Comparison of ENCODE assay signal across 11 mouse cellular contexts in genomic region chr9:63719770-63720440, GRCm38 (mm10). TPM values are rescaled to one million over a fixed set of nuclear protein-coding genes. Genes with fewer than 3 reads are reported as not detected.
DNase-seq lines count a peak whose midpoint lies in the region; ATAC-seq lines count a peak whose summit lies in the region.
"Had no signal": no experiment of that assay in that cellular context is flagged by ENCODE, and none has a peak within 500 bp of the region (broad histone marks: within the 10 kb centered on the region; RNA-seq: fewer than 3 reads in every experiment).

No protein-coding gene starts in this region.

- H3K27me3 ChIP-seq in kidney, embryonic 15.5 days: no peaks in the 10 kb centered on the region
- H3K27me3 ChIP-seq in hindbrain, embryonic 11.5 days (ENCODE audit: control insufficient read depth, insufficient read depth, low read length): no peaks in the 10 kb centered on the region
- H3K27me3 ChIP-seq: heart, embryonic 15.5 days; intestine, embryonic 15.5 days; Patski had no signal

- DNase-seq in adrenal gland, adult 2 months: peak; percentile 61
- DNase-seq in adrenal gland, postnatal 25 days: no peak
- DNase-seq in kidney, adult 9 months: no peak
- DNase-seq in CD8-positive naive resting alpha-beta T cell, adult 2 months (ENCODE audit: low read depth in 2 of 2, low spot score in 2 of 2): peak; percentile 42 to 45
- peak; percentile 51 for DNase-seq in fat pad, adult 2 months (ENCODE audit: extremely low read depth, low read depth, low spot score)
- DNase-seq in hindbrain, embryonic 11.5 days (ENCODE audit: low spot score): no peak
- DNase-seq in lung, postnatal 14 days: no peak

- no peak for ATAC-seq in kidney, embryonic 15.5 days (replicated peaks; ENCODE audit: low FRiP score)
- no peak for ATAC-seq in hindbrain, embryonic 11.5 days (ENCODE audit: low FRiP score)
- ATAC-seq: intestine, embryonic 15.5 days; Patski had no signal

- H3K9ac ChIP-seq in kidney, embryonic 15.5 days: no peak overlapping the region
- H3K9ac ChIP-seq in hindbrain, embryonic 11.5 days (ENCODE audit: low read depth, low read length): no peak overlapping the region
- H3K9ac ChIP-seq: heart, embryonic 15.5 days; intestine, embryonic 15.5 days had no signal

- peaks cover 94% of the 10 kb centered on the region for H3K4me1 ChIP-seq in kidney, embryonic 15.5 days
- H3K4me1 ChIP-seq in hindbrain, embryonic 11.5 days (replicated peaks; ENCODE audit: control insufficient read depth, insufficient read depth, low read length): peaks cover 2% of the 10 kb centered on the region; the same call in 1 of the 2 replicates

- no peak overlapping the region for H3K4me3 ChIP-seq in kidney, embryonic 15.5 days (replicated peaks)
- H3K4me3 ChIP-seq in hindbrain, embryonic 11.5 days (ENCODE audit: low read depth, low read length): no peak overlapping the region
- H3K4me3 ChIP-seq: heart, embryonic 15.5 days; intestine, embryonic 15.5 days had no signal

- H3K36me3 ChIP-seq in kidney, embryonic 15.5 days: no peaks in the 10 kb centered on the region
- no peaks in the 10 kb centered on the region for H3K36me3 ChIP-seq in hindbrain, embryonic 11.5 days (ENCODE audit: control insufficient read depth, insufficient read depth, low read length)
- H3K36me3 ChIP-seq: heart, embryonic 15.5 days; intestine, embryonic 15.5 days had no signal

- no peak overlapping the region for H3K4me2 ChIP-seq in kidney, embryonic 15.5 days
- no peak overlapping the region for H3K4me2 ChIP-seq in hindbrain, embryonic 11.5 days (replicated peaks; ENCODE audit: low read depth, low read length)
- H3K4me2 ChIP-seq: heart, embryonic 15.5 days; intestine, embryonic 15.5 days had no signal

- H3K9me3 ChIP-seq in kidney, embryonic 15.5 days (replicated peaks): no peaks in the 10 kb centered on the region
- H3K9me3 ChIP-seq in hindbrain, embryonic 11.5 days (ENCODE audit: control insufficient read depth, low read length): no peaks in the 10 kb centered on the region
- H3K9me3 ChIP-seq: heart, embryonic 15.5 days; intestine, embryonic 15.5 days had no signal

- WGBS in kidney, embryonic 15.5 days: 69% methylated on average over 16 of the region's 16 CpGs
- 87% methylated on average over 16 of the region's 16 CpGs for WGBS in hindbrain, embryonic 11.5 days

- H3K27ac ChIP-seq in kidney, embryonic 15.5 days: peak overlapping the region; percentile 74; the same call in 1 of the 2 replicates
- H3K27ac ChIP-seq in hindbrain, embryonic 11.5 days (ENCODE audit: low read depth, low read length): no peak overlapping the region

RNA-seq across cellular contexts. Expression of gene Smad3, which starts 37.9 kb away (rescaled TPM):
- 10 to 100 TPM; 30.4 to 33.7 TPM for total RNA-seq in adrenal gland, adult 2 months (2021)
- 29.5 and 41.9 TPM in 2 replicates for polyA plus RNA-seq in adrenal gland, adult 2 months (2012; rRNA removed)
- total RNA-seq in adrenal gland, postnatal 25 days (2021): 36.2 and 46.0 TPM in 2 replicates
- polyA plus RNA-seq in kidney, embryonic 15.5 days (2015; fragmentation: Nextera tagmentation; extraction: Ambion mirVana): 25.0 and 26.5 TPM in 2 replicates
- polyA plus RNA-seq in hindbrain, embryonic 11.5 days (2014; fragmentation: Nextera tagmentation; extraction: Ambion mirVana): 13.9 and 16.0 TPM in 2 replicates

Comparison
In these comparisons a context has a peak if more than half of its experiments do, and no peak if none do; other contexts are left out.
1. DNase-seq: peak in adrenal gland, adult 2 months (single experiment), CD8-positive naive resting alpha-beta T cell, adult 2 months (2 of 2) and fat pad, adult 2 months (single experiment); none in adrenal gland, postnatal 25 days (single experiment), kidney, adult 9 months (single experiment), hindbrain, embryonic 11.5 days (single experiment) and lung, postnatal 14 days (single experiment).